Mouse (Mus musculus): ENCODE measurements at regions not wholly inside any gene's neighbourhood (a gene's known extent, or its start where the extent isn't known, plus 50 kb on each side); places are given as distances from the start of the nearest gene placed in this dataset.
"Not testable (repeated sequence)": the region's sequence is repeated elsewhere in the genome, so short reads cannot be mapped to it uniquely, and the experiment has no call there.

GRCm38 (mm10) chr17:91733927-91734324, 641.1 kb upstream of the Nrxn1 start:
- 83% methylated on average over 1 of the region's 1 CpGs for whole genome bisulfite sequencing
- no peak overlapping the region for H3K4me3 ChIP-seq
- no peak overlapping the region for H3K9ac ChIP-seq (replicated peaks)
- no peaks in the 10 kb centered on the region for H3K9me3 ChIP-seq
- no peak overlapping the region for H3K27ac ChIP-seq (replicated peaks)
- no peak overlapping the region for H3K4me2 ChIP-seq (replicated peaks)
- no peak for ATAC-seq (ENCODE audit: low FRiP score, low read depth)
- H3K27me3 ChIP-seq: no peaks in the 10 kb centered on the region
- H3K36me3 ChIP-seq: no peaks in the 10 kb centered on the region
- H3K4me1 ChIP-seq: no peaks in the 10 kb centered on the region

GRCm38 (mm10) chr17:91733174-91733926, 640.5 kb upstream of the Nrxn1 start:
- H3K9me3 ChIP-seq: no peaks in the 10 kb centered on the region
- H3K4me3 ChIP-seq: no peak overlapping the region
- no peak for ATAC-seq (ENCODE audit: low FRiP score, low read depth)
- no peak overlapping the region for H3K27ac ChIP-seq (replicated peaks)
- no peaks in the 10 kb centered on the region for H3K4me1 ChIP-seq
- 85% methylated on average over 2 of the region's 2 CpGs for WGBS
- H3K4me2 ChIP-seq (replicated peaks): no peak overlapping the region
- H3K27me3 ChIP-seq: no peaks in the 10 kb centered on the region
- no peak overlapping the region for H3K9ac ChIP-seq (replicated peaks)
- no peaks in the 10 kb centered on the region for H3K36me3 ChIP-seq

- no peaks in the 10 kb centered on the region for H3K4me1 ChIP-seq
- H3K9me3 ChIP-seq: no peaks in the 10 kb centered on the region
- H3K4me3 ChIP-seq: no peak overlapping the region
- no peak overlapping the region for H3K4me2 ChIP-seq (replicated peaks)
- no peak overlapping the region for H3K9ac ChIP-seq (replicated peaks)
- H3K27me3 ChIP-seq: no peaks in the 10 kb centered on the region
- H3K27ac ChIP-seq (replicated peaks): no peak overlapping the region
- H3K36me3 ChIP-seq: no peaks in the 10 kb centered on the region
- no peak for ATAC-seq (ENCODE audit: low FRiP score, low read depth)
These were observed 617.5 kb upstream of the Nrxn1 start for GRCm38 (mm10) chr17:91710412-91710811.

- 87% methylated on average over 4 of the region's 4 CpGs for WGBS
- no peak for ATAC-seq (ENCODE audit: low FRiP score, low read depth)
These were observed 598.2 kb upstream of the Nrxn1 start for GRCm38 (mm10) chr17:91691063-91691462.

GRCm38 (mm10) chr17:91657449-91657848, 564.6 kb upstream of the Nrxn1 start:
- Histone ChIP-seq H3K4me1 (no peaks in the 10 kb centered on the region), H3K27me3 (no peaks in the 10 kb centered on the region), H3K9me3 (no peaks in the 10 kb centered on the region), H3K36me3 (no peaks in the 10 kb centered on the region), H3K4me3 (no peak overlapping the region), H3K4me2 (replicated peaks) (no peak overlapping the region), H3K9ac (replicated peaks) (no peak overlapping the region), H3K27ac (replicated peaks) (no peak overlapping the region)
- ATAC-seq (ENCODE audit: low FRiP score, low read depth): peak; percentile 75

More at GRCm38 (mm10) chr17:91691063-91691462, 598.2 kb upstream of the Nrxn1 start:
- Histone ChIP-seq H3K4me3 (no peak overlapping the region), H3K4me2 (replicated peaks) (no peak overlapping the region), H3K27me3 (no peaks in the 10 kb centered on the region), H3K36me3 (no peaks in the 10 kb centered on the region), H3K27ac (replicated peaks) (no peak overlapping the region), H3K9ac (replicated peaks) (no peak overlapping the region), H3K4me1 (no peaks in the 10 kb centered on the region), H3K9me3 (no peaks in the 10 kb centered on the region)

- no peak overlapping the region for H3K27ac ChIP-seq (replicated peaks)
- peak; percentile 65; the same call in 1 of the 2 replicates for ATAC-seq (ENCODE audit: low FRiP score, low read depth)
- H3K4me1 ChIP-seq: no peaks in the 10 kb centered on the region
- H3K27me3 ChIP-seq: no peaks in the 10 kb centered on the region
- H3K9ac ChIP-seq (replicated peaks): no peak overlapping the region
- H3K9me3 ChIP-seq: no peaks in the 10 kb centered on the region
- H3K4me3 ChIP-seq: no peak overlapping the region
- H3K4me2 ChIP-seq (replicated peaks): no peak overlapping the region
- no peaks in the 10 kb centered on the region for H3K36me3 ChIP-seq
These were observed 564.2 kb upstream of the Nrxn1 start for GRCm38 (mm10) chr17:91657036-91657435.

- Histone ChIP-seq H3K27me3 (no peaks in the 10 kb centered on the region), H3K4me2 (replicated peaks) (no peak overlapping the region)
These were observed 539.0 kb upstream of the Nrxn1 start for GRCm38 (mm10) chr17:91631915-91632314.

GRCm38 (mm10) chr17:91614175-91614574, 521.3 kb upstream of the Nrxn1 start:
- WGBS: 92% methylated on average over 5 of the region's 5 CpGs
- H3K4me2 ChIP-seq (replicated peaks); H3K4me3 ChIP-seq; H3K27ac ChIP-seq (replicated peaks); H3K9me3 ChIP-seq; ATAC-seq (ENCODE audit: low FRiP score, low read depth); H3K36me3 ChIP-seq; H3K4me1 ChIP-seq; H3K9ac ChIP-seq (replicated peaks); H3K27me3 ChIP-seq: not testable (repeated sequence)

More at GRCm38 (mm10) chr17:91631915-91632314, 539.0 kb upstream of the Nrxn1 start:
- H3K4me3 ChIP-seq: no peak overlapping the region
- no peak for ATAC-seq (ENCODE audit: low FRiP score, low read depth)
- no peak overlapping the region for H3K27ac ChIP-seq (replicated peaks)
- no peak overlapping the region for H3K9ac ChIP-seq (replicated peaks)
- no peaks in the 10 kb centered on the region for H3K9me3 ChIP-seq
- H3K36me3 ChIP-seq: no peaks in the 10 kb centered on the region
- H3K4me1 ChIP-seq: no peaks in the 10 kb centered on the region

- no peak for ATAC-seq (ENCODE audit: low FRiP score, low read depth)
- Histone ChIP-seq H3K9ac (replicated peaks) (no peak overlapping the region), H3K36me3 (no peaks in the 10 kb centered on the region), H3K27ac (replicated peaks) (no peak overlapping the region), H3K4me2 (replicated peaks) (no peak overlapping the region), H3K9me3 (no peaks in the 10 kb centered on the region), H3K27me3 (no peaks in the 10 kb centered on the region), H3K4me3 (no peak overlapping the region), H3K4me1 (no peaks in the 10 kb centered on the region)
These were observed 496.2 kb upstream of the Nrxn1 start for GRCm38 (mm10) chr17:91589120-91589519.

- WGBS: 84% methylated on average over 5 of the region's 9 CpGs
- not testable (repeated sequence) for H3K27ac ChIP-seq (replicated peaks); H3K4me1 ChIP-seq; H3K36me3 ChIP-seq; H3K9me3 ChIP-seq; H3K4me3 ChIP-seq; H3K27me3 ChIP-seq; H3K4me2 ChIP-seq (replicated peaks); ATAC-seq (ENCODE audit: low FRiP score, low read depth); H3K9ac ChIP-seq (replicated peaks)
These were observed 458.3 kb upstream of the Nrxn1 start for GRCm38 (mm10) chr17:91551058-91551691.

GRCm38 (mm10) chr17:91531488-91531887, 438.6 kb upstream of the Nrxn1 start:
- no peak overlapping the region for H3K27ac ChIP-seq (replicated peaks)
- no peaks in the 10 kb centered on the region for H3K36me3 ChIP-seq
- WGBS: 80% methylated on average over 1 of the region's 1 CpGs
- no peak overlapping the region for H3K9ac ChIP-seq (replicated peaks)
- no peaks in the 10 kb centered on the region for H3K27me3 ChIP-seq
- no peak overlapping the region for H3K4me2 ChIP-seq (replicated peaks)
- H3K4me3 ChIP-seq: no peak overlapping the region
- no peak for ATAC-seq (ENCODE audit: low FRiP score, low read depth)
- no peaks in the 10 kb centered on the region for H3K9me3 ChIP-seq
- no peaks in the 10 kb centered on the region for H3K4me1 ChIP-seq

- H3K4me2 ChIP-seq (replicated peaks): no peak overlapping the region
- H3K36me3 ChIP-seq: no peaks in the 10 kb centered on the region
- no peak overlapping the region for H3K4me3 ChIP-seq
- no peak overlapping the region for H3K9ac ChIP-seq (replicated peaks)
- H3K27ac ChIP-seq (replicated peaks): no peak overlapping the region
- H3K4me1 ChIP-seq: no peaks in the 10 kb centered on the region
- ATAC-seq (ENCODE audit: low FRiP score, low read depth): no peak
- H3K9me3 ChIP-seq: no peaks in the 10 kb centered on the region
- no peaks in the 10 kb centered on the region for H3K27me3 ChIP-seq
These were observed 424.4 kb upstream of the Nrxn1 start for GRCm38 (mm10) chr17:91517256-91517655.
